Mouse (Mus musculus) C2C12 (cell line): Measurements from ENCODE around the gene Hist3h2a.

Experiments
- CTCF ChIP-seq: IDR thresholded peaks from one replicate; pipeline ENCODE4 v1.5.1; 2011; ENCODE audit not compliant: control insufficient read depth, insufficient read depth, insufficient read length
- MYOG ChIP-seq: IDR thresholded peaks from one replicate; pipeline ENCODE4 v1.6.1; 2011; ENCODE audit not compliant: control insufficient read depth, insufficient read length; ENCODE audit errors: extremely low read depth
- USF1 ChIP-seq: IDR thresholded peaks from one replicate; pipeline ENCODE4 v1.6.1; 2011; ENCODE audit warnings: low read depth, mild to moderate bottlenecking, control low read depth, moderate library complexity

DNA sequence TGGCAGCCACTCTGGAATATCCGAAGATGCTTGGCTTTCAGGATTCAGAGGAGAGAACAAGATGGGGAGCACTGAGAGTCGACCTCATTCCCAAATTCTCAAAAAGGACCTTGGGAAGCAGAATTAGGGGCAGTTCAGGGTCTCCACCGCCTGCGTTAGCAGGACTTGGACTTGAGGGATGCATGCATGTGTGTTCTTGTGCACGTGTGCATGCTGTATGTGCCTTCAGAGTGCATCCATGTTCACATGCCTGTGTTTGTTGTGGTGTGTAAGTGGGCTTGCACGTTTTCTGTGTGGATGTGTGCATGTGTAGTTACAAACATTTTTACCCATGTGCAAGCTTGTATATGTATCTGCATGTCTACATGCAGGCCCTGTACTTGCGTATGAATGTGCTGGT is 9.7 kb downstream of the Hist3h2a start:
- TF ChIP-seq CTCF (no peak), USF1 (no peak), MYOG (no peak)
